Mouse (Mus musculus) lung, embryonic 16.5 days (tissue): Measurements from ENCODE around the gene Imp3. TPM values are rescaled to one million over a fixed set of nuclear protein-coding genes. Genes with fewer than 3 reads are reported as not detected.

Source experiments
- ATAC-seq: fragments of 200-750 bp; cut with Nextera tagmentation; 2 replicates; pipeline ENCODE4 v1.8.0; 2017; ENCODE audit warnings: low read depth, mild to moderate bottlenecking, moderate library complexity
- H3K27ac ChIP-seq: fragments of 300-500 bp; sonication (generic); 2 replicates; pipeline ENCODE4 v1.5.1; 2014; ENCODE audit warnings: mild to moderate bottlenecking, control low read depth, low read length
- H3K27me3 ChIP-seq: fragments of 300-500 bp; sonication (generic); 2 replicates; pipeline ENCODE4 v1.6.1; 2014; ENCODE audit warnings: low read depth, low read length, mixed read lengths; ENCODE audit not compliant: control insufficient read depth, insufficient read depth
- H3K36me3 ChIP-seq: fragments of 300-500 bp; sonication (generic); 2 replicates; pipeline ENCODE4 v1.6.1; 2014; ENCODE audit warnings: low read length; ENCODE audit not compliant: control insufficient read depth, insufficient read depth
- H3K4me1 ChIP-seq: fragments of 300-500 bp; sonication (generic); replicated peaks from 2 replicates; pipeline ENCODE4 v1.6.1; 2014; ENCODE audit warnings: low read length, mixed read lengths; ENCODE audit not compliant: control insufficient read depth, insufficient read depth
- H3K4me2 ChIP-seq: fragments of 300-500 bp; sonication (generic); 2 replicates; pipeline ENCODE4 v1.6.1; 2014; ENCODE audit warnings: low read depth, low read length, control low read depth
- H3K4me3 ChIP-seq: fragments of 300-500 bp; sonication (generic); 2 replicates; pipeline ENCODE4 v1.5.1; 2014; ENCODE audit warnings: mild to moderate bottlenecking, low read length, control low read depth
- H3K9ac ChIP-seq: fragments of 300-500 bp; sonication (generic); 2 replicates; pipeline ENCODE4 v1.6.1; 2014; ENCODE audit warnings: low read length, control low read depth
- H3K9me3 ChIP-seq: fragments of 300-500 bp; sonication (generic); 2 replicates; pipeline ENCODE4 v1.6.1; 2016; ENCODE audit warnings: low read length; ENCODE audit not compliant: control insufficient read depth
- WGBS: fragments of 180-500 bp; shearing (Covaris S2); extraction: QIAGEN DNeasy Blood & Tissue Kit; methylation state at CpG from one replicate; pipeline ENCODE4 v1.1.7; 2014; 5-methylcytosine and 5-hydroxymethylcytosine counted together
- polyA plus RNA-seq: library from polyadenylated mRNA; unstranded; fragments of >200 nt; fragmentation: Nextera tagmentation; extraction: Ambion mirVana; gene quantifications from 2 replicates; pipeline ENCODE4 v1.2.1, GENCODE M21; 2015

Gene Imp3
- polyA plus RNA-seq, 1 experiment from 2014 or later, result 80.2 TPM

- H3K9ac ChIP-seq, result peak within 1 kb of the TSS; percentile 79
- no peaks in the 10 kb centered on the region for H3K36me3 ChIP-seq
- H3K4me1 ChIP-seq, result peaks cover 7% of the 10 kb centered on the region; the same call in 1 of the 2 replicates
- peak; percentile 100 for ATAC-seq
- peak within 1 kb of the TSS; percentile 86 for H3K4me2 ChIP-seq
- peak within 1 kb of the TSS; percentile 76 for H3K4me3 ChIP-seq
- H3K27ac ChIP-seq, result peak within 1 kb of the TSS; percentile 92
- WGBS, result under 1% methylated on average over 50 of the region's 50 CpGs
- no peaks in the 10 kb centered on the region for H3K9me3 ChIP-seq
- no peaks in the 10 kb centered on the region for H3K27me3 ChIP-seq
Observed at GRCm38 (mm10) chr9:56950414-56951400, 13.4 kb downstream of the Imp3 start, which contains the start of gene Snupn. Gene Snupn (plus strand): TSS chr9:56950878.

- Histone ChIP-seq H3K9ac (no peak overlapping the region), H3K36me3 (no peaks in the 10 kb centered on the region), H3K4me2 (no peak overlapping the region), H3K4me3 (no peak overlapping the region), H3K4me1 (peaks cover 10% of the 10 kb centered on the region; the same call in 1 of the 2 replicates), H3K27ac (no peak overlapping the region), H3K27me3 (no peaks in the 10 kb centered on the region), H3K9me3 (no peaks in the 10 kb centered on the region)
- no peak for ATAC-seq
- 92% methylated on average over 1 of the region's 1 CpGs for WGBS
Observed at GRCm38 (mm10) chr9:56953562-56953961, 16.3 kb downstream of the Imp3 start.

- Histone ChIP-seq H3K27ac (no peak overlapping the region), H3K9ac (no peak overlapping the region), H3K4me2 (no peak overlapping the region), H3K9me3 (no peaks in the 10 kb centered on the region), H3K27me3 (no peaks in the 10 kb centered on the region), H3K4me1 (0 out of 2 replicates have a peak, but pooled peaks cover 3% of the 10 kb centered on the region), H3K36me3 (0 out of 2 replicates have a peak, but pooled peaks cover 4% of the 10 kb centered on the region), H3K4me3 (no peak overlapping the region)
- ATAC-seq, result peak; percentile 80
- 39% methylated on average over 7 of the region's 7 CpGs for WGBS
Observed at GRCm38 (mm10) chr9:56956966-56957675, 19.8 kb downstream of the Imp3 start.

GRCm38 (mm10) chr9:56958689-56959088, 21.4 kb downstream of the Imp3 start:
- no peak for ATAC-seq
- H3K4me3 ChIP-seq, result no peak overlapping the region
- 0 out of 2 replicates have a peak, but pooled peaks cover 3% of the 10 kb centered on the region for H3K4me1 ChIP-seq
- H3K27me3 ChIP-seq, result no peaks in the 10 kb centered on the region
- no peak overlapping the region for H3K4me2 ChIP-seq
- no peak overlapping the region for H3K27ac ChIP-seq
- no peak overlapping the region for H3K9ac ChIP-seq
- H3K9me3 ChIP-seq, result no peaks in the 10 kb centered on the region
- WGBS, result 88% methylated on average over 2 of the region's 2 CpGs
- H3K36me3 ChIP-seq, result 0 out of 2 replicates have a peak, but pooled peaks cover 4% of the 10 kb centered on the region

- Histone ChIP-seq H3K27me3 (no peaks in the 10 kb centered on the region), H3K4me2 (no peak overlapping the region), H3K9ac (no peak overlapping the region), H3K4me3 (no peak overlapping the region), H3K36me3 (peaks cover 9% of the 10 kb centered on the region; the same call in 1 of the 2 replicates), H3K4me1 (0 out of 2 replicates have a peak, but pooled peaks cover 3% of the 10 kb centered on the region), H3K9me3 (no peaks in the 10 kb centered on the region), H3K27ac (no peak overlapping the region)
- 95% methylated on average over 3 of the region's 3 CpGs for WGBS
- ATAC-seq, result no peak
Observed at GRCm38 (mm10) chr9:56961591-56961990, 24.3 kb downstream of the Imp3 start.

GRCm38 (mm10) chr9:56970158-56970557, 32.9 kb downstream of the Imp3 start:
- Histone ChIP-seq H3K36me3 (peaks cover 4% of the 10 kb centered on the region; the same call in 1 of the 2 replicates), H3K9ac (no peak overlapping the region), H3K4me1 (no peaks in the 10 kb centered on the region), H3K27ac (no peak overlapping the region), H3K27me3 (no peaks in the 10 kb centered on the region), H3K9me3 (no peaks in the 10 kb centered on the region), H3K4me2 (no peak overlapping the region), H3K4me3 (no peak overlapping the region)
- ATAC-seq, result no peak
- WGBS, result 74% methylated on average over 2 of the region's 2 CpGs

GRCm38 (mm10) chr9:56973960-56974524, 36.8 kb downstream of the Imp3 start:
- Histone ChIP-seq H3K4me1 (no peaks in the 10 kb centered on the region), H3K4me2 (no peak overlapping the region), H3K27ac (no peak overlapping the region), H3K36me3 (peaks cover 7% of the 10 kb centered on the region), H3K9me3 (no peaks in the 10 kb centered on the region), H3K4me3 (no peak overlapping the region), H3K9ac (no peak overlapping the region), H3K27me3 (no peaks in the 10 kb centered on the region)
- WGBS, result 76% methylated on average over 8 of the region's 8 CpGs
- ATAC-seq, result no peak

GRCm38 (mm10) chr9:56975199-56975598, 37.9 kb downstream of the Imp3 start:
- Histone ChIP-seq H3K27me3 (no peaks in the 10 kb centered on the region), H3K9ac (no peak overlapping the region), H3K4me2 (no peak overlapping the region), H3K4me1 (no peaks in the 10 kb centered on the region), H3K9me3 (no peaks in the 10 kb centered on the region), H3K27ac (no peak overlapping the region), H3K36me3 (peaks cover 9% of the 10 kb centered on the region), H3K4me3 (no peak overlapping the region)
- 78% methylated on average over 3 of the region's 3 CpGs for WGBS
- ATAC-seq, result no peak
